Mouse (Mus musculus) testis, postnatal 14 days (tissue): ENCODE measurements around the gene Eif2ak3.
A peak's percentile ranks its signal among the peaks of the same experiment; 100 is the strongest.

ENCODE experiments used
- DNase-seq: peaks from one replicate; pipeline ENCODE4 v3.0.0; 2021; ENCODE audit warnings: low spot score

Gene Eif2ak3

DNA sequence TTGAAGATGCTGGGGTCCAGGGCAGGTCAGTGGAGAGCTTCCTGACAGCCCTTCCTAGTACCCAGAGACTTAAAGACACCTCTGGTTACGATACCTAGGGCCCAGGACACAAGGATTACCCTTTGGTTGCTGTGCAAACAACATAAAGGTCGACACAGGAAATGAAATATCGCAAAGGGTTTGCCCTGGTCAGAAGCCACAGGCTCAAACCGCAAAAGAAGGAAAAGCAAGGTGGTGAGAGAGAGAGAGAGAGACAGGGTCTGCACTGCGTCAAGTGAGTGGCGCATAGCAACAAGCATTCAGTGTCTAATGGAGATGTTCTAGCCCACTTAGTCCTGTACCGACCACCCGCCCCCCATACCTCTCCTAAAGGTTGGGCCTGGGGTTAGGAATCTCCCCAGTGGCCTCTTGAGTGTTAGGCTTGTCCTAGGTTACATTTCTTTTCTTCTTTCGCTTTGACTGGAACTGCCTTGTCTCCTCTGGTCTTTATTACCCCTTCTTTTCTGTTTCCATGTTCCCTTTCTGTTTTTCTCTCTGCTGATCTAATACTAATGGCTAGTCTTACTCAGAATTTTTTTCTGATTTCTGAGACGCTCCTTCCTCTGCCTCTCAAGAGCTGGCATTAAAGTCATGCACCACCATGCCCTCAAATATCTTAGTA is 13.0 kb upstream of the Eif2ak3 start:
- no peak for DNase-seq

- DNase-seq: no peak
Measured at GRCm38 (mm10) chr6:70837297-70837696, 7.0 kb upstream of the Eif2ak3 start.

DNA sequence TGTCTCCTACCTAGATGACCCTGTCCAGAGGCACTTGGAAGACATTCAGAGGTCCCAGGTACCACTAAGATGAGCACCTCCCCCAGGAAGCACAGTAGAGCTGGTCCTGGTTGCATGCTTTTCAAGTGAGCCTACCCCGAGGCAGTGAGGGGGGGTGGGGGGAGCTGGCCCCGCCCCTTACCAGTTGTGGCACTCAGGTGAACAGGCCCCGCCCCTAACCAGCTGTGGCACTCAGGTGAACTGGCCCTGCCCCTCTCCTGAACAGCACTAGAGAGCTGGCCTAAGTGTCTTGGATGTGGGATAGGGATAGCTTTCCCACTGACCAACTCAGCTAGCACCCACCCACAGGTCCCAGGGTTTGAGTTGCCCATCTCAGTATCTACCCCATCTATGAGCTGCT is 5.8 kb upstream of the Eif2ak3 start:
- no peak for DNase-seq

DNA sequence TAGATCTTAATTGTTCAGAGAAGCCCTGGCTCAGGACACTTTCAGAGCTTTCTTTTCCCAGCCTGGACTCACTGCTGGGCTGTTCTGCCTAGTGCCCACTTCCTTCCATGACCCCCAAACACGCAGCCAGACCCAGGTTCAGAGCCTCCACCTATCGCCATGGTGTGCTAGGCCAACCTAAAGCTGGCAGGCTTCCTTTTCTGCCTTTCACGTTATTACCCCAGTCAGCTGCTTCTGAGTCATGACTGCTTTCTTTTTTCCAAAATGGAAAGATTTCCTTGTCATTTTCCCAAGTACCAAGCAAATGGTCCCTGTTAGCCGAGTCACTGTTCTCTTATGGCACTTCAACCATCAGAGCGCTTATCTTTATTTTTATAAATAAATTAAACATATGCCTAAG is 4.0 kb upstream of the Eif2ak3 start:
- DNase-seq: no peak

DNA sequence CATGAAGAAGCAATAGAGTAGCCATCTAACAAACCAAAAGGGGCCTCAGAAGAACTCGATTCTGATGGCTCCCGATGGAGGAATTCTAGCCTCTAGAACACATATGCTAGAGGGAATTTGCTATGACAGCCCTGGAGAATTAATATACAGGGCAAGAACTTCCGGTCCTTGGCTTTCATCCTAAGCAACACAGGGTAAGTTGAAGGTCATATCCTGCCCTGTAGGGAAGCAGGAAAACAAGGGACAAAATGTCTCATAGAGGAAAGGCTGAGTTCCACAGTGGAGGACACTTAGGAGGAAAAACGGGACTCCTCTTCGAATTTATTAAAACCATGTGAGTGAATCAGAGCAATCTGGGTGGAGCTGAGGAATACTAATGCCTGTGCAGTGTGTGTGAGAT is 1.3 kb upstream of the Eif2ak3 start:
- no peak for DNase-seq

GRCm38 (mm10) chr6:70844896-70845646 is 756 bp downstream of the Eif2ak3 start:
- peak; percentile 56 for DNase-seq

- DNase-seq: no peak
Measured at GRCm38 (mm10) chr6:70847386-70847785, 3.1 kb downstream of the Eif2ak3 start.

- no peak for DNase-seq
Measured at GRCm38 (mm10) chr6:70853371-70853770, 9.1 kb downstream of the Eif2ak3 start.

- DNase-seq: no peak
Measured at GRCm38 (mm10) chr6:70855529-70856309, 11.4 kb downstream of the Eif2ak3 start.

- DNase-seq: no peak
Measured at GRCm38 (mm10) chr6:70862726-70863125, 18.4 kb downstream of the Eif2ak3 start.

DNA sequence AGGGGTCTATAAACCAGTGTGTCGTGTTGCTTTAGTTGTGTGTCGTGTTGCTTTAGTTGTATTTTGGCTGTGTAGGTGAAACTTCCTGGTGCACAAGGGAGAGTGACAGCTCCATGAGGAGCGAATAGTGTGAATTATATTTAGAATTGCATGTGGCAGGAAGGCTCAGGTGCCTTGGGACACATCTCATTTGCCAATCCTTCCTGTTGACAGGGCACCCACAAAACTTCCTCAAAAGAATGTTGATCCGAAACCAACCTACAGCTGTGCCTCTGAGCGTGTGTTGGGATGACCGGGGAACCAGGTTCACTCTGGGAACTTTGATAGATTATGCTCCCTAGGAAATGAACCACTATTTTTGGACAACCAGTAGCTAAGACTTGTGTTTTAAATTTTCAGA is 20.0 kb downstream of the Eif2ak3 start:
- no peak for DNase-seq

DNA sequence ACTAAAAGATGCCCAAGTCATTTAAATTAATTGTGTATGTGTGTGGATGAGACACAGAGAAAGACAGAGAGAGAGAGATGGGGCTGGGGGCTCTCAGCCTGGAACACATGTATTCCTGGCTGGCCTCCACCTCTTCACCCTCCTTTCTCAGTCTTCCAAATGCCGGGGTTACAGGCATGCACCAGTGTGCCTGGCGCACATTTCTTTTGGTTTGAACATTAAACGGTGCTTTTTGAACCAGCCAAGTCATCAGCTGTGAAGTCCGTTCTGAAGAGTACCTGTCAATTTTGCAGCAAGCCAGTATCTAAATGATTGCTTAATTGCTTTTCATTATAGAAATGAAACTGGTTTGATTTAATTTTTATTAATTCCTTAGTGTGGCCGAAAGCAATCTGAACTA is 22.4 kb downstream of the Eif2ak3 start:
- DNase-seq: no peak

- no peak for DNase-seq
Measured at GRCm38 (mm10) chr6:70867297-70867696, 23.0 kb downstream of the Eif2ak3 start.

- DNase-seq: no peak
Measured at GRCm38 (mm10) chr6:70871511-70871980, 27.2 kb downstream of the Eif2ak3 start.

DNA sequence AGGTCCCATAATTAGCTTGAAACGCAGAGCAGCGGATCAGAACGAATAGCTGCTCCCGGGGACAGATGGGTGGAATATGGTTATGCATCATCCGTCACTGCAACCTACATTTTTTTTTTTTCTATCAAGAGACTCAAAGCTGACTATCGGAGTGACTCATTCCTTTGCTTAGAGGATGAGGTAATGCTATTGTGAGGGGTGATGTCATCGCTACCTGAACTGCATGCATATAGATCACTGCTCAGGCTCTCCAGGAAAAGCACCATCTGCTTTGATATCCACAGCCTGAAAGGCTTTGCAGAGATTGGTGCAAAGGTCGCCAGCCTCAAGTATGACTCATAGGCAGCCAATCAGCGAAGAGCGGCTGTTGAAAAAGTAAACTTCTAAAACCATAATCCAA is 27.8 kb downstream of the Eif2ak3 start:
- no peak for DNase-seq

DNA sequence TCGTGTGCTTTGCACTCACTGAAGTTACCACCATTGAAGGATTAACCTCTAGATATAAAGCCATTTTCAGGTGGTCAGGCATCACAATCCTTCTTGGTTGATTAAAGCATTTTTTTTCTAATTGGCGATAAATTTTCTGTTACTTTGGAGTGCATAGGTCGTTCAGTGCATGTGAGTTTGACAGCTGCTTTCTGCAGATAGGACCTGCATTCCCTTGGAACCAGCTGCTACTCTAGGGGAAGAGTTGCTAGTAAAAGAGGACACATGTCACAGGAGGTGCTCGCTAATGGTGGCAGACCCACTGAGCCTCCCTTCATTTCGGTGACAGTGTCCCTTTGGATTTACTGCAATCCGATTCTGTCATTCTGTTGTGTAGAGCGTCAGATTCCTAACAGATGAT is 28.3 kb downstream of the Eif2ak3 start:
- no peak for DNase-seq

DNA sequence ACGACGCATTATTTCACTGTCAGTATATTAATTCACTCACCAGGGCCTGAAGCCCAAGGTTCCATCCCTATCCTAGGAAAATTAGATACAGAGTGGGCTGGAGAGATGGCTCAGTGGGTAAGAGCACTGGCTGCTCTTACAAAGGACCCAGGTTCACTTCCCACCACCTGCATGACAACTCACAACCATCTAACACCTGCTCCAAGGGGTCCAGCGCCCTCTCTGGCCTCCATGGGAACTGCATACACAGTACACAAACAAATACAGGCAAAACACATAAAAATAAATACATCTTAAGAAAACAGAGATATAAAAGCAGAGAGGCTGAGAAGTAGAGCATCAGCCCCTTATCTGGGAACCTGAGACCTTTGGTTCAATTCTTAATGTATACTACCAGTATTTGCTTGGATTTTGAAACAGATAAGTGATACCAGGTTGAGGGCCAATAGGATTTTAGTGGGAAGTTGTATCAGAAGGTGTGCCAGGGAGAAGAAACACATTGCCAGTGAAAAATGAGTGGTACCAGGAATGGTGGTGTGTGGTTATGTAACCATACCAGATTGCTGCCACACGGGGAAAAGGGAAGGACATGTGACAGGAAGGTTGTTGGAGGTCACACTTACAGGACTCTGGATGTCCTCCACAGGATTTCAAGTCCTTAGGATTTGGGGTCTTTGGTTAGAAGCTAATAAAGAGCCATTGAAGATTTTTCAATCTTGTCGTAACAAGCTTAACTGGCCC is 29.9 kb downstream of the Eif2ak3 start:
- DNase-seq: no peak

DNA sequence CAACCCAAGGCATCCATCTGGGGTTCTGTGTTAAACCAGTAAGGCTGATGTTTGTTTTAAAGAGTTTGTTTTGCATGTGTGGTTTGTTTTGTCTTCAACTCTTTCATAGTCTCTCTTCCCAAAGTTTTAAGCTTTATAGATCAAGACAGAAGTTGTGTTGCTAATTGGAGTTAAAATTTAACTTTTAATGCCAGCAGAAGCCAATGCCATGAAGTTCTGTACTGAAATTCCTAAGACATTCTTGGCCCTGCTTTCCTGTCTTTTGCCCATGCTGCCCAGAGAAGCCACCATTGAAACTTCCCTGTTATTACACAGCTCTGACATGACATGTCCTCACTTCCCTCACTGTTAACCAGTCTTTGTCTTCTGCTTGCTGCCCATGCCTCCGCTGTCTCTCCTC is 30.7 kb downstream of the Eif2ak3 start:
- DNase-seq: no peak

DNA sequence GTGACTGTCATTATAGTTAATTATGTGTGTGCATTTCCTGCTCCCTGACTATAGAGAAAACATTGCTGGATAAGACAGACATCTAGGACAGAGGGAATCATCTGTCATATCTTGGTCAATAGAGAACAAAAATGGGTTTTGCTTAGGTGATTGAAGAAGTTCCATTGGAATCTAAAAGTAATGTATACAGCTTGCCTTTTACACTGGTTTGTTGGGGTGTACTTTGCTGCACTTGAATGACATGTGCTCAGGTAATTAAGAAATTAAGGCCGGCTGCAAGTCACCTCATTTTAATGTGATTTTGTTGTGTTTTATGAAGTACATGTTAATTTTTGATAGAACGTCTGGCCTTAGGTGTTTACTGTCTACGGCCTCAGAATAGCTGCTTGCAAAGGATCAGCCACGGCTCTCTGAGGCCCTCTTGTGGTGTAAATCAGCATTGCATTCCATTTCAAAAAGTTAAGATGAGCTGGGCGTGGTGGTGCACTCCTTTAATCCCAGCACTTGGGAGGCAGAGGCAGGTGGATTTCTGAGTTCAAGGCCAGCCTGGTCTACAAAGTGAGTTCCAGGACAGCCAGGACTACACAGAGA is 36.5 kb downstream of the Eif2ak3 start:
- DNase-seq: peak; percentile 21

- DNase-seq: no peak
Measured at GRCm38 (mm10) chr6:70887993-70888392, 43.7 kb downstream of the Eif2ak3 start.

DNA sequence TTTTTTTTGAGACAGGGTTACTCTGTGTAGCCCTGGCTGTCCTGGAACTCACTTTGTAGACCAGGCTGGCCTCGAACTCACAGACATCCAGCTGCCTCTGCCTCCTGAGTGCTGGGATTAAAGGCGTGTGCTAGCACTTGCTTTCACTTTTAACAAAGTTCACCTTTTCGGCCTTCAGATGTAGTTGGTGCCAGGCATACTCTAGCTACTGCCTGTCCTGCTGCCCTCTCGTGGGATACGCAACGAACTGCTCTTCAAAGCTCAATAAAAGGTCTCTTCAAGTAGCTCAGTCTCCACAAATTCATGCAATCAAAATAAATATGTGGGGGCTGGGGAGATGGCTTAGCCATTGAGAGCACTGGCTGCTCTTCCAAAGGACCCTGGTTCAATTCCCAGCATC is 53.9 kb downstream of the Eif2ak3 start:
- DNase-seq: no peak

GRCm38 (mm10) chr6:70899594-70900003 is 55.3 kb downstream of the Eif2ak3 start:
- DNase-seq: no peak
